Mouse (Mus musculus) macrophage (primary cell): Measurements from ENCODE around the gene Tpcn1. TPM values are rescaled to one million over a fixed set of nuclear protein-coding genes. Genes with fewer than 3 reads are reported as not detected.

Source experiments
- H3K27ac ChIP-seq: fragments of 350-480 bp; formaldehyde crosslinking; 2 replicates; pipeline ENCODE4 v1.9.0; 2021
- H3K36me3 ChIP-seq: fragments of 350-480 bp; formaldehyde crosslinking; 2 replicates; pipeline ENCODE4 v1.9.0; 2021; ENCODE audit errors: inconsistent target
- H3K4me3 ChIP-seq: fragments of 350-480 bp; formaldehyde crosslinking; 2 replicates; pipeline ENCODE4 v1.9.0; 2021; ENCODE audit errors: inconsistent target
- H3K79me2 ChIP-seq: fragments of 350-480 bp; formaldehyde crosslinking; 2 replicates; pipeline ENCODE4 v1.9.0; 2021; ENCODE audit errors: inconsistent target
- WGBS: methylation state at CpG from one replicate; pipeline ENCODE4 v1.1.7; 2026; ENCODE audit warnings: inconsistent platforms; ENCODE audit not compliant: missing documents; 5-methylcytosine and 5-hydroxymethylcytosine counted together
- polyA plus RNA-seq: library from polyadenylated mRNA; stranded (reverse); fragments of 250-400 nt; gene quantifications from 3 replicates; pipeline ENCODE4 v1.2.4, GENCODE M21; 2018; ENCODE audit warnings: inconsistent platforms
- total RNA-seq, 78 experiments: library from RNA; depleted of rRNA; stranded (reverse); fragments of 250-400 nt; gene quantifications; 1 replicate in 9 of 78; 2 replicates in 24 of 78; 3 replicates in 43 of 78; 4 replicates in 2 of 78; pipeline ENCODE4 v1.2.4; 2018; ENCODE audit warnings: inconsistent platforms in 56 of 78

Tpcn1 gene
- total RNA-seq (2018; cell fraction: chromatin; rRNA removed): 100 to 1,000 TPM in 9 of 26 experiments, 10 to 100 TPM in 15, 1 to 10 TPM in 2; 7.1 to 211 (median 71.2) TPM
- 100 to 1,000 TPM in 8 of 26 experiments, 10 to 100 TPM in 18; 40.1 to 134 (median 75.9) TPM for total RNA-seq (2018; cell fraction: cytosol; rRNA removed)
- 100 to 1,000 TPM in 4 of 26 experiments, 10 to 100 TPM in 22; 13.7 to 170 (median 59.2) TPM for total RNA-seq (2018; cell fraction: nucleus; rRNA removed)
- 36.3 to 96.0 TPM (median 65.2 TPM) in 3 replicates for polyA plus RNA-seq

DNA sequence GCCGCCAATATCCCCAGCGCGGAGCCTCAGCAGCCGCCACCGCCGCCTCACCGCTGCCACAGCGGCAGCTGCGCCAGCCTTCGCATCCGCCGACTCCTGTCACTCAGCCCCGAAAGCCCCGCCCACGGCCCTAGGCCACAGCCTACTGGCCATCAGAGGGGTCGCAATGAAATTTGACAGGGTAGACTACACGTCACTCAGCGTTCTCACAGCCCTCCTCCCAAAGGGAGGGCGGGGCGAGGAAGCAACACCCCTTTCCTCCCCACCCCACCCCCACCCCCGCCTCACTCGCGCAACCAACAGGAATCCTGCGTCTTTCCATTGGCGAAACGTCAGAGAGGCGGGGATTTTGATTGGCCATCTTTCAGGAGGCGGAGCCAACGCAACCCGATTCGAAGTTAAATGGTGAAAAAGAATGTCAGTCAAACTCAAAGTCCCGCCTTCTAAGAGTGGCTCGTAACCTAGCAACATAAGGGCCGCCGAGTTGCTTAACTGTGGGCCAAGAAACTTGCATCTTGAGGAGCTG is at the start of gene Tpcn1, which contains the start of gene Iqcd:
Gene Tpcn1 (minus strand): TSS at position 105 of the 526 bp plus-strand sequence.
Gene Iqcd (plus strand): TSS at position 448 of the 526 bp plus-strand sequence.
- WGBS: 1% methylated on average over 35 of the region's 35 CpGs
- peaks cover 12% of the 10 kb centered on the region; the same call in 1 of the 2 replicates for H3K36me3 ChIP-seq
- peaks cover 17% of the 10 kb centered on the region; the same call in 1 of the 2 replicates for H3K79me2 ChIP-seq
- peak within 1 kb of the TSS; percentile 40 for H3K27ac ChIP-seq
- H3K4me3 ChIP-seq: peak within 1 kb of the TSS; percentile 84

DNA sequence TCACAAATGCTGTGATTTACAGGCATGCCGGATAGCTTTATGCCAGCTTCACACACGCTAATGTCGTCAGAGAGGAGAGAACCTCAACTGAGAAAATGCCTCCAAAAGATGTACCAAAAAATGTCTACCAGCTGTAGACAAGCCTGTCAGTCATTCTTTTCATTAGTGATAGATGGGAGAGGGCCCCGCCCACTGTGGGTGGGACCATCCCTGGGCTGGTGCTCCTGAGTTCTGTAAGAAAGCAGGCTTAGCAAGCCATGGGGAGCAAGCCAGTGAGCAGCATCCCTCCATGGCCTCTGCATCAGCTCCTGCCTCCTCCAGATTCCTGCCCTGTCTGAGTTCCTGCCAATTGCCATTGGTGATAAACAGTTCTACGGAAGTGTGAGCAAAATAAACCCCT is 47.2 kb upstream of the Tpcn1 start:
- 98% methylated on average over 5 of the region's 5 CpGs for WGBS
- H3K4me3 ChIP-seq: no peak overlapping the region
- no peaks in the 10 kb centered on the region for H3K79me2 ChIP-seq

DNA sequence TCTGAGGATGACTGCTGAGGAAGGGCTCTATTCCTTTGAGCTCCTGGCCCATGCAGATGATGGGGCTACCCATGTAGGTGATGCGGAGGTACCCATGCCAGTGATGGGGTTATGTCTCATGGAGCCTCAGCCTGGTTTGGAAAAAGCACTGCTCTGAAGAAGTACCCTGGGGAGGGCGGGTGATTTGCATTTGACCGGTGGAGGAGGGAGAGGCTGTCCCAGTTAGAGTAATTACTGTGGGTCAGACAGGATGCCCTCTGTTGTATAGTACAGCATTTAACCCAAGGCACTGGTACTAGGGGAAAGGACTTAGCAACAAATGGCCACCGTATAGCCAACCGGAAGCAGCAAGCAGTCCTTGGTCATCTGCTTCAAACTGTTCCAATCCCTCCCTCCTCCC is 46.4 kb upstream of the Tpcn1 start:
- no peaks in the 10 kb centered on the region for H3K36me3 ChIP-seq
- WGBS: 44% methylated on average over 5 of the region's 5 CpGs
- H3K27ac ChIP-seq: no peak overlapping the region
- H3K4me3 ChIP-seq: no peak overlapping the region
- no peaks in the 10 kb centered on the region for H3K79me2 ChIP-seq

More for the DNA sequence above, 47.2 kb upstream of the Tpcn1 start:
- no peaks in the 10 kb centered on the region for H3K36me3 ChIP-seq
- H3K27ac ChIP-seq: no peak overlapping the region

DNA sequence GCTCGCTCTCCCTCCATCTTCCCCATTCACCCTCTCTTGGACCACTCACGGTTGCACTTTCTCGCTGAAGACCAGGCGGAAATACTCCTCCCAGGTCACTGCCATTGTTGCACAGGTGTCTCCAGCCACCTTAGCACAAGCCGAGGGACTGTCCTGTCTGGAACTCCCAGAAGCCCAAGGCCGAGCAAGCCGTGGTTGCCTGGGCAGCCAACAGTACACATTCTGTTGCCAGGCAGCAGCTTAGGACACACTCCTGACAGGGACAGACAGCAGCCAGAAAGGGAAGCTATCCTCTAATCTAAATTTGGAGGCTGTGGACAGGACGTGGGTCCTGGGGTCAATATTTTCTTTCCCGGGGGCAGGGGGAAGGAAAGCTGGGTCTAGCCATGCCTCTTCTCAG is 45.7 kb upstream of the Tpcn1 start, which contains the start of gene Cfap73:
Gene Cfap73 (minus strand): TSS at position 105 of the 400 bp plus-strand sequence.
- WGBS: 63% methylated on average over 9 of the region's 9 CpGs
- Histone ChIP-seq H3K79me2 (no peaks in the 10 kb centered on the region), H3K4me3 (no peak within 1 kb of the TSS)

DNA sequence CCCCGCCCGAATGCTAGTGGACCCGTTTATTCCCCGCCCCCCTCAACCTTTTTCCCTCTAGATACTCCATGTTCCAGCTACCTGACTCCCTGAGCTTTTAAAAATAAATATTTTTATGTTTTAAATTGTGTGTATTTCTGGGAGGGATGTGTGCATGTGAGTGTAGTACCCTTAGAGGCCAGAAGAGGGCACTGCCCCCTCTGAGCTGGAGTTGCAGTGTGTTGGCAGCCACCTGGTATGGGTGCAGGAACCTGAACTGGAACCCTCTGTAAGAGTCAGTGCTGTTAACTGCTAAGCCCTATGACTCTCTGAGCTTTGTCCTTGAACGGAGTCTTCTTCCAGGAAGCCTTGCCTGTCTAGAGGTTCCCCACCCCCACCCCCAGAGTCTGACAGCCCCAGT is 43.4 kb upstream of the Tpcn1 start:
- no peak overlapping the region for H3K4me3 ChIP-seq
- no peak overlapping the region for H3K27ac ChIP-seq
- no peaks in the 10 kb centered on the region for H3K79me2 ChIP-seq
- WGBS: 91% methylated on average over 5 of the region's 5 CpGs
- H3K36me3 ChIP-seq: peaks cover 8% of the 10 kb centered on the region; the same call in 1 of the 2 replicates

More for the DNA sequence above, 45.7 kb upstream of the Tpcn1 start, which contains the start of gene Cfap73:
- Histone ChIP-seq H3K27ac (no peak within 1 kb of the TSS), H3K36me3 (no peaks in the 10 kb centered on the region)

DNA sequence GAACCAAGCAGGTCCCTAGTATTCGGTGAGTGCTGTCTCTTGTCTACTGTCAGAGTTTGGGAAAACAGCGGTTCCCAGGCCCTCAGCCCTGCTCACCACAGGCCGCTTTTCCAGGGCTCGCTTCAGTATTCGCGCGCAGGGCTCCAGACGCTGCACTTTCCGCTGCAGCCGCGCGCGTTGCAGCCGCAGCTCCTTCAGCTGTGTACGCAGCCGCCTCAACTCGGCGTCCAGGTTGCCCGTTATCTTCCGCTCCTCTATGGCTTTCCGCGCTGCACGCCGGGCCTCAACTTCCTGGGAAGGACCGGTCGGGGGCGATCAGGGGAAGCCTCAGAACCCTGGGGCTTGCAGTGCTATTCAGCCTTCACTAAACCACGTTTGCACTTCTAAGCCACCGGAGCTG is 42.7 kb upstream of the Tpcn1 start:
- WGBS: 8% methylated on average over 29 of the region's 29 CpGs
- H3K36me3 ChIP-seq: peaks cover 10% of the 10 kb centered on the region; the same call in 1 of the 2 replicates
- H3K4me3 ChIP-seq: no peak overlapping the region
- H3K27ac ChIP-seq: no peak overlapping the region
- H3K79me2 ChIP-seq: no peaks in the 10 kb centered on the region

DNA sequence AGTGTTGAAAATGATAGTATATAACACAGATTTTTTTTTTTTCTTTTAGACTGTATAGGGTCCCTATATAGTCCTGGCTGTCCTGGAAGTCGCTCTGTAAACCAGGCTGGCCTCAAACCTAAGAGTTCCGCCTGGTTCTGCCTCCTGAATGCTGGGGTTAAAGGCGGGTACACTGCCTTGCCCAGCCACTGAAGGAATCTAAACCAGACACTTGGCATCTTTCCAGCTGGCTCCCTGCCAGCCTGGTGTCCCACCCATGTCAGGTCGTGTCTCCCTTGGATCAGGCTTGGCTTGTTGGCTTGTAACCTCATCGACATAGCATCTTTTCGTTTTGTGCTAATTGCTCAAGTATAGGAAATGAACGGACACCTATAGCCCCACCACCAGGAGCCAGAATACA is 40.2 kb upstream of the Tpcn1 start:
- Histone ChIP-seq H3K79me2 (no peaks in the 10 kb centered on the region), H3K4me3 (no peak overlapping the region), H3K27ac (no peak overlapping the region), H3K36me3 (peaks cover 35% of the 10 kb centered on the region)
- 71% methylated on average over 7 of the region's 7 CpGs for WGBS

DNA sequence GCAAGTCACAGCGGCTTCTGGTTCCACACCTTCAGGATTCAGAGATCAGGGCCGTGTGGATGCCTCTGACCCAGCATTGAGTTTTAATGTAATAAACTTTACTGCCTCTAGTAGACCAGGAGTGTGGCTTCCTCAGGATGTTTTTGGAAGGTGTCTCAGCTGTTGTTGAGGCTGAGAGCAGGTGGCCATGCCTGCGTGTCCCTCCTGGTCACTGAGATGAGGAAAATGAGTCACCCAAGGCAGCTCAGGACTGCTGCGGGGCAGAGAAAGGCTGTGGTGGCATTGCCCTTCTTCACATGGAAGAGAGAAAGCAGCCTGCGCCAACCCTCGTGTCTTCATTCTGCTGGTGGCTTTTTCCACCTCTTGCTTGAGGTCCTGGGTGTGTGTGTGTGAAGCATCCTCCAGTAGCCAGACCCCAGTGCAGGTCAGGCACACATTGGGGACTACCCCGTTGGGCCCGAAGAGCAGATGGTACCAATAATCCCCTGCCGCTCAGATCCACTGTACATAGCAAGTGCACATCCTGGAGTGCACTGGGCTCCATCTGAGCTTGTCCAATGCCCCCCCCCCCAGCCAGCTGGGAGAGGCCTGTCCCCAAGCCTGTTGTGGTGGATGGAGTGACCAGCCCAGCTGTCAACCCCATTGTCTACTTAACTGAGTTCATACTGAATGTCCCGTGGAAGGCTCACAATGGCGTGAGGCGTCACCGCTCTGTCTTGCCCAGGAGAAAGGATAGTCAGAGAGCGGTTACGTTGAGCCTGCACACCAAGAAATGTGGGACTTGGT is 39.2 kb upstream of the Tpcn1 start:
- no peak overlapping the region for H3K27ac ChIP-seq
- H3K4me3 ChIP-seq: no peak overlapping the region
- WGBS: 94% methylated on average over 15 of the region's 15 CpGs
- no peaks in the 10 kb centered on the region for H3K79me2 ChIP-seq
- peaks cover 44% of the 10 kb centered on the region for H3K36me3 ChIP-seq

DNA sequence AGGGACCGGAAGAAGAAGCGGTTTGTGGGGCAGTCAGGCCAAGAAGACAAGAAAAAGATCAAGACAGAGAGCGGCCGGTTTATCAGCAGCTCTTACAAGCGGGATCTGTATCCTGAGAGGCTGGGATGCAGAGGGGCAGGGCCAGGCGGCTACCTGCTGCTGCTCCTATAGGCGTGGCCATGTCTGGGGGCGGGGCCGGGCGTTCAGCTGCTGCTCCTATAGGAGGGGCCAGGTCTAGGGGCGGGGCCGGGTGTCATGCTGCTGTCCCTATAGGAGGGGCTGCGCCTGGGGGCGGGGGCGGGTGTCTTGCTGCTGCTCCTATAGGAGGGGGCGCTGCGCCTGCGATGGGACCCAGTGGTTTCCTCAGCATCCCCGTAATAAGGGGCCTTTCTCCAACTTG is 37.9 kb upstream of the Tpcn1 start:
- Histone ChIP-seq H3K4me3 (no peak overlapping the region), H3K36me3 (peaks cover 55% of the 10 kb centered on the region), H3K27ac (no peak overlapping the region), H3K79me2 (no peaks in the 10 kb centered on the region)
- 89% methylated on average over 19 of the region's 19 CpGs for WGBS

DNA sequence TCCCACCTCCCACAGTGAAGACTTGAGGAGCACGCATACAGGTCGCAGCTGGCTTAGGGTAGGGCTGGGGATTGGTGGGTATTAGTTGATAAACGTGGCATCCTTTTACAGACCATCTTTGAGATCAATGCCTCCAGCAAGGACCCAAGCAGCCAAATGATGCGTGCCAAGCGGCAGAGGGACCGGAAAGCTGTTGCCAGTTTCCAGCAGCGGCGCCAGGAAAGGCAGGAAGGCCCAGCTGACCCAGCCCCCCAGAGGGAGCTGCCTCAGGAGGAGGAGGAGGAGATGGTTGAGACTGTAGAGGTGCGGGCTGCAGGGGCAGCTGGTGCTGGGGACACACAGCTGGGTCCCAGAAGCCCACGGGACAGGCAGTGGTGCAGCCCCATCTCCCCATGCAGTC is 36.0 kb upstream of the Tpcn1 start:
- 94% methylated on average over 10 of the region's 10 CpGs for WGBS
- H3K27ac ChIP-seq: no peak overlapping the region
- H3K36me3 ChIP-seq: peaks cover 71% of the 10 kb centered on the region
- H3K4me3 ChIP-seq: no peak overlapping the region
- H3K79me2 ChIP-seq: no peaks in the 10 kb centered on the region

DNA sequence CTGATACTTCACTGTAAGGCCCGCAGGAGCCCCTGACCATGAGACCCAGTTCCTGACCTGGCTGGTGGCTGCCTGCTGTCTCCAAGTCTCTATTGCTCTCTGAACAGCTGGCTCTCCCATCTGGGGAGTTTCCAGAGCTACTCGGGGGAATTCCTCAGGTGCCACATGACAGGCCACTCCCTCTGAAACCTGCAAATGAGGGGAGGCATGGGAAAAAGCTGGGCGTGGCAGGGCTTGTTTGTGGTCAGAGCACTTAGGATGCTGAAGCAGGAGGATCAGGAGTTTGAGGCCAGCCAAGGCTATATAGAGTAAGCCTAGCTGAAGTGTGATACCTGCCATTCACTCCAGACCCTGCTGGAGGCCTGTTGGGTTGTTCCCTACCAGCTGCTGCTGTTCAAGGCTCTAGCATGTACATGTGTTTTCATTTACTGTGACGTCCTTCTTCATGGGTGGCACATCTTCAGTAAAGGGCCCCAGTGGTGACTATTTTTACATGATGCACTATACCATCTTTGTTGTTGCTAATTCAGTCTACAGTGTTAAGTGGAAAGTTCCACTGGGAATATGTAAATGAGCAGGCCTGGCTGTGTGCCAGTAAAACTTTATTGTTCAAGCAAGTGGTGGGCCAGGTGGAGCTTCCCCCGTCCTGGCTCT is 33.9 kb upstream of the Tpcn1 start:
- 94% methylated on average over 5 of the region's 5 CpGs for WGBS
- Histone ChIP-seq H3K36me3 (peaks cover 83% of the 10 kb centered on the region), H3K4me3 (no peak overlapping the region), H3K79me2 (no peaks in the 10 kb centered on the region; the same call in 1 of the 2 replicates), H3K27ac (no peak overlapping the region)

DNA sequence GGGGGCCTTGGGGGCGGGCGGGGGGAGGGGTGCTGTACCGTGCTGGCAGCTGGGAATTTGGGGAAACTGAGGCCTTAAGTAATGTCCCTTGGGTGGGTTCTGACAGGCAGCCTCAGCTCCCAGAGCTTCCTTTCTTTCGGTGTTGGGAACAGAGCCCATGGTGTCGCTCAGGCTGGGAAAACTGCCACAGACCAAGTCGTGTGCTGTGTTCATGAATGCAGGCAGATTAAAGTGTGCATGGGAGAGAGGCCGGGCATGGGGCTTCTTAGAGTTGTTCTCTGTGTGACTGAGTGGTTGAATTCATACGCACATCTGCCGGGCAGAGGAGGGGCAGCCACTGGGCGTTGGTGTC is 33.3 kb upstream of the Tpcn1 start:
- no peak overlapping the region for H3K4me3 ChIP-seq
- peaks cover 5% of the 10 kb centered on the region; the same call in 1 of the 2 replicates for H3K79me2 ChIP-seq
- H3K36me3 ChIP-seq: peaks cover 86% of the 10 kb centered on the region
- H3K27ac ChIP-seq: no peak overlapping the region
- WGBS: 90% methylated on average over 10 of the region's 10 CpGs

DNA sequence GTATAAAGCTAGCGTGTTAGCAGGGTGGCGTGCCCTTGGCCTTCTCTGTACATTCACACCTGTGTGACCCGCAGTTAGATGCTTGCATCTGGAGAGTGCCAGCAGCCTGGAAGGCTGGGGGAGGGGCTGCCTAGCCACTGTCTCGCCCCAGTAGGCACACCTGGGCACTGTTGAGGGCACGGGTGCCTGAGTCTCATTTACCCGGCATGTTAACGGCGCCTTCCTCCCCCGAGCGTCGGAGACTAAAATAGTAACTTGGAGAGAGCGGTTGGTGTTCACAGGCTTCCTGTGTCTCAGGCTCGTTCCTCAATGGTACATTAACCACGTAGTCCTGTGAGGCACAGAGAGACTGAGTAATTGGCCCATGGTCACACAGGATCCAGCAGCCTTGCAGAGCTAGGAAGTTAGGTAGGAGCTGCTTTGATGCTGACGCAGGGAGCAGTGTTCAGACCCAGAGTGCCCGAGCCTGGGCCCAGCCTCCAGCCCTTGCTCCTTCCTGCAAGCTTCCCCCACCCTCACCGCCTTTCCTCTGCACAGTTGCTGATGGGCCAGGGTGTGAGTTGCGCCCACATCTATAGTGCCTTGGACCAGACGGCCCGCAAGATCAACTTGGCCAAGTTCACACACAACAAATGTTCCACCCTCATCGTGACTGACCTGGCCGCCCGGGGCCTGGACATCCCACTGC is 32.7 kb upstream of the Tpcn1 start:
- Histone ChIP-seq H3K36me3 (peaks cover 87% of the 10 kb centered on the region), H3K27ac (no peak overlapping the region), H3K4me3 (no peak overlapping the region), H3K79me2 (peaks cover 11% of the 10 kb centered on the region)
- WGBS: 55% methylated on average over 20 of the region's 23 CpGs
